Mouse (Mus musculus): Measurements from ENCODE around the gene Slc13a2.

Slc13a2 gene

GRCm38 (mm10) chr11:78396950-78397349 is 25.1 kb downstream of the Slc13a2 start:
- DNase-seq (ENCODE audit: low spot score in 2 of 2) = no peak

GRCm38 (mm10) chr11:78392728-78393127 is 29.3 kb downstream of the Slc13a2 start:
- no peak for DNase-seq (ENCODE audit: low spot score in 2 of 2)

- DNase-seq (ENCODE audit: low spot score in 2 of 2) = no peak
Observed at GRCm38 (mm10) chr11:78386508-78387043, 35.4 kb downstream of the Slc13a2 start, which contains the start of gene Foxn1. TSS of gene Foxn1 (minus strand) at chr11:78386558.

- no peak for DNase-seq (ENCODE audit: low spot score in 2 of 2)
Observed at GRCm38 (mm10) chr11:78385776-78386175, 36.2 kb downstream of the Slc13a2 start.

- DNase-seq (ENCODE audit: low spot score in 2 of 2) = no peak
Observed at GRCm38 (mm10) chr11:78382701-78383100, 39.3 kb downstream of the Slc13a2 start.

GRCm38 (mm10) chr11:78382286-78382685 is 39.7 kb downstream of the Slc13a2 start:
- DNase-seq (ENCODE audit: low spot score in 2 of 2) = no peak

- no peak for DNase-seq (ENCODE audit: low spot score in 2 of 2)
Observed at GRCm38 (mm10) chr11:78380996-78381395, 41.0 kb downstream of the Slc13a2 start.

- no peak for DNase-seq (ENCODE audit: low spot score in 2 of 2)
Observed at GRCm38 (mm10) chr11:78380351-78380750, 41.7 kb downstream of the Slc13a2 start.

GRCm38 (mm10) chr11:78377549-78378159 is 44.4 kb downstream of the Slc13a2 start:
- DNase-seq (ENCODE audit: low spot score in 2 of 2) = no peak

GRCm38 (mm10) chr11:78374147-78374546 is 47.9 kb downstream of the Slc13a2 start:
- DNase-seq (ENCODE audit: low spot score in 2 of 2) = no peak

- DNase-seq (ENCODE audit: low spot score in 2 of 2) = no peak
Observed at GRCm38 (mm10) chr11:78372610-78373009, 49.4 kb downstream of the Slc13a2 start.

GRCm38 (mm10) chr11:78372166-78372565 is 49.9 kb downstream of the Slc13a2 start:
- DNase-seq (ENCODE audit: low spot score in 2 of 2) = no peak

GRCm38 (mm10) chr11:78371711-78372110 is 50.3 kb downstream of the Slc13a2 start:
- no peak for DNase-seq (ENCODE audit: low spot score in 2 of 2)

GRCm38 (mm10) chr11:78370389-78370788 is 51.6 kb downstream of the Slc13a2 start:
- DNase-seq (ENCODE audit: low spot score in 2 of 2) = no peak

GRCm38 (mm10) chr11:78367456-78368225 is 54.4 kb downstream of the Slc13a2 start:
- no peak for DNase-seq (ENCODE audit: low spot score in 2 of 2)

- DNase-seq (ENCODE audit: low spot score in 2 of 2) = no peak
Observed at GRCm38 (mm10) chr11:78364103-78364502, 57.9 kb downstream of the Slc13a2 start.

GRCm38 (mm10) chr11:78363309-78364007 is 58.6 kb downstream of the Slc13a2 start:
- DNase-seq (ENCODE audit: low spot score in 2 of 2) = no peak

- DNase-seq (ENCODE audit: low spot score in 2 of 2) = no peak
Observed at GRCm38 (mm10) chr11:78360789-78361131, 61.3 kb downstream of the Slc13a2 start.

GRCm38 (mm10) chr11:78360125-78360788 is 61.8 kb downstream of the Slc13a2 start:
- DNase-seq (ENCODE audit: low spot score in 2 of 2) = peak; percentile 57 to 80

- DNase-seq (ENCODE audit: low spot score in 2 of 2) = no peak
Observed at GRCm38 (mm10) chr11:78358330-78359007, 63.5 kb downstream of the Slc13a2 start.

Measured in urinary bladder, postnatal 4 days (tissue).